Mouse (Mus musculus): ENCODE measurements at regions not wholly inside any gene's neighbourhood (a gene's known extent, or its start where the extent isn't known, plus 50 kb on each side); places are given as distances from the start of the nearest gene placed in this dataset.
"Not testable (repeated sequence)": the region's sequence is repeated elsewhere in the genome, so short reads cannot be mapped to it uniquely, and the experiment has no call there.

- no peak for DNase-seq (ENCODE audit: extremely low spot score)
Observed at GRCm38 (mm10) chr2:128265014-128265990, 139.5 kb downstream of the Bcl2l11 start.

GRCm38 (mm10) chr2:128270377-128271129 lies 144.7 kb downstream of the Bcl2l11 start:
- DNase-seq (ENCODE audit: extremely low spot score): no peak

GRCm38 (mm10) chr2:128272789-128273188 lies 147.0 kb downstream of the Bcl2l11 start:
- DNase-seq (ENCODE audit: extremely low spot score): no peak

GRCm38 (mm10) chr2:128273292-128273691 lies 147.5 kb downstream of the Bcl2l11 start:
- DNase-seq (ENCODE audit: extremely low spot score): no peak

- no peak for DNase-seq (ENCODE audit: extremely low spot score)
Observed at GRCm38 (mm10) chr2:128276337-128276736, 150.5 kb downstream of the Bcl2l11 start.

GRCm38 (mm10) chr2:128277387-128278123 lies 151.7 kb downstream of the Bcl2l11 start:
- DNase-seq (ENCODE audit: extremely low spot score): no peak

- no peak for DNase-seq (ENCODE audit: extremely low spot score)
Observed at GRCm38 (mm10) chr2:128278124-128278432, 152.2 kb downstream of the Bcl2l11 start.

GRCm38 (mm10) chr2:128278608-128279081 lies 152.8 kb downstream of the Bcl2l11 start:
- DNase-seq (ENCODE audit: extremely low spot score): no peak

GRCm38 (mm10) chr2:128279127-128279710 lies 153.4 kb downstream of the Bcl2l11 start:
- DNase-seq (ENCODE audit: extremely low spot score): no peak

- no peak for DNase-seq (ENCODE audit: extremely low spot score)
Observed at GRCm38 (mm10) chr2:128282591-128282990, 156.8 kb downstream of the Bcl2l11 start.

- no peak for DNase-seq (ENCODE audit: extremely low spot score)
Observed at GRCm38 (mm10) chr2:128284822-128285421, 159.1 kb downstream of the Bcl2l11 start.

- DNase-seq (ENCODE audit: extremely low spot score): no peak
Observed at GRCm38 (mm10) chr2:128285457-128285856, 159.6 kb downstream of the Bcl2l11 start.

GRCm38 (mm10) chr2:128288138-128288551 lies 162.3 kb downstream of the Bcl2l11 start:
- DNase-seq (ENCODE audit: extremely low spot score): no peak

GRCm38 (mm10) chr2:128290609-128291008 lies 164.8 kb downstream of the Bcl2l11 start:
- no peak for DNase-seq (ENCODE audit: extremely low spot score)

GRCm38 (mm10) chr2:128294610-128295009 lies 168.8 kb downstream of the Bcl2l11 start:
- no peak for DNase-seq (ENCODE audit: extremely low spot score)

- no peak for DNase-seq (ENCODE audit: extremely low spot score)
Observed at GRCm38 (mm10) chr2:128295018-128295424, 169.2 kb downstream of the Bcl2l11 start.

- no peak for DNase-seq (ENCODE audit: extremely low spot score)
Observed at GRCm38 (mm10) chr2:128295726-128296234, 169.9 kb downstream of the Bcl2l11 start.

- not testable (repeated sequence) for DNase-seq (ENCODE audit: extremely low spot score)
Observed at GRCm38 (mm10) chr2:128296423-128296822, 170.6 kb downstream of the Bcl2l11 start.

GRCm38 (mm10) chr2:128296897-128297296 lies 171.1 kb downstream of the Bcl2l11 start:
- DNase-seq (ENCODE audit: extremely low spot score): peak; percentile 47

- no peak for DNase-seq (ENCODE audit: extremely low spot score)
Observed at GRCm38 (mm10) chr2:128297821-128298220, 172.0 kb downstream of the Bcl2l11 start.

- no peak for DNase-seq (ENCODE audit: extremely low spot score)
Observed at GRCm38 (mm10) chr2:128298996-128299395, 173.2 kb downstream of the Bcl2l11 start.
